Mouse (Mus musculus): ENCODE data around the gene AC161166.1. TPM values are rescaled to one million over a fixed set of nuclear protein-coding genes. Genes with fewer than 3 reads are reported as not detected.

The AC161166.1 gene
- polyA plus RNA-seq, 2 experiments = not detected

GRCm38 (mm10) chr7:24538154-24538553, 25.9 kb upstream of the AC161166.1 start:
- no peak for ATAC-seq (ENCODE audit: insufficient read depth)

GRCm38 (mm10) chr7:24537591-24537990, 25.3 kb upstream of the AC161166.1 start:
- DNase-seq (ENCODE audit: low read depth in 3 of 3, low spot score in 3 of 3) (no peak), ATAC-seq (ENCODE audit: insufficient read depth) (no peak)
- 63% methylated on average over 5 of the region's 5 CpGs for WGBS (ENCODE audit: insufficient replicate concordance)
- Histone ChIP-seq H3K27ac (no peak overlapping the region), H3K9me3 (ENCODE audit: control insufficient read depth, low read length) (no peaks in the 10 kb centered on the region), H3K27me3 (ENCODE audit: control insufficient read depth, insufficient read depth, low read length) (no peaks in the 10 kb centered on the region), H3K4me3 (ENCODE audit: insufficient read depth in 1 of 2, low read depth in 2 of 2, low read length in 2 of 2) (no peak overlapping the region), H3K4me1 (replicated peaks; ENCODE audit: control insufficient read depth in 2 of 2, insufficient read depth in 2 of 2, low read length in 1 of 2) (no peaks in the 10 kb centered on the region), H3K4me2 (ENCODE audit: low read depth) (no peak overlapping the region), H3K9ac (replicated peaks) (no peak overlapping the region), H3K36me3 (replicated peaks; ENCODE audit: control insufficient read depth, insufficient read depth, low read depth) (no peaks in the 10 kb centered on the region)
- no peak for TF ChIP-seq EP300 (IDR thresholded peaks at IDR 0.05; ENCODE audit: low read depth)
- no peak for TF ChIP-seq CTCF (IDR thresholded peaks at IDR 0.05; ENCODE audit: low read depth)

More at GRCm38 (mm10) chr7:24538154-24538553, 25.9 kb upstream of the AC161166.1 start:
- no peak for DNase-seq (ENCODE audit: low read depth in 3 of 3, low spot score in 3 of 3)
- Histone ChIP-seq H3K4me2 (ENCODE audit: low read depth) (no peak overlapping the region), H3K4me3 (ENCODE audit: insufficient read depth in 1 of 2, low read depth in 2 of 2, low read length in 2 of 2) (no peak overlapping the region), H3K9me3 (ENCODE audit: control insufficient read depth, low read length) (no peaks in the 10 kb centered on the region), H3K27ac (no peak overlapping the region), H3K36me3 (replicated peaks; ENCODE audit: control insufficient read depth, insufficient read depth, low read depth) (no peaks in the 10 kb centered on the region), H3K27me3 (ENCODE audit: control insufficient read depth, insufficient read depth, low read length) (no peaks in the 10 kb centered on the region), H3K9ac (replicated peaks) (no peak overlapping the region), H3K4me1 (replicated peaks; ENCODE audit: control insufficient read depth in 2 of 2, insufficient read depth in 2 of 2, low read length in 1 of 2) (no peaks in the 10 kb centered on the region)
- 33% methylated on average over 5 of the region's 5 CpGs for WGBS (ENCODE audit: insufficient replicate concordance)
- TF ChIP-seq CTCF (IDR thresholded peaks at IDR 0.05; ENCODE audit: low read depth) (peak; percentile 25; the same call in 1 of the 2 replicates), EP300 (IDR thresholded peaks at IDR 0.05; ENCODE audit: low read depth) (no peak)

- TF ChIP-seq EP300 (IDR thresholded peaks at IDR 0.05; ENCODE audit: low read depth) = no peak
- TF ChIP-seq CTCF (IDR thresholded peaks at IDR 0.05; ENCODE audit: low read depth) = no peak
- Histone ChIP-seq H3K9ac (replicated peaks) (no peak overlapping the region), H3K4me3 (ENCODE audit: insufficient read depth in 1 of 2, low read depth in 2 of 2, low read length in 2 of 2) (no peak overlapping the region), H3K27ac (no peak overlapping the region), H3K9me3 (ENCODE audit: control insufficient read depth, low read length) (no peaks in the 10 kb centered on the region), H3K27me3 (ENCODE audit: control insufficient read depth, insufficient read depth, low read length) (no peaks in the 10 kb centered on the region), H3K36me3 (replicated peaks; ENCODE audit: control insufficient read depth, insufficient read depth, low read depth) (no peaks in the 10 kb centered on the region), H3K4me2 (ENCODE audit: low read depth) (no peak overlapping the region), H3K4me1 (replicated peaks; ENCODE audit: control insufficient read depth in 2 of 2, insufficient read depth in 2 of 2, low read length in 1 of 2) (no peaks in the 10 kb centered on the region; a peak in 2 of 4 replicates)
- no peak for ATAC-seq (ENCODE audit: insufficient read depth)
- 67% methylated on average over 4 of the region's 4 CpGs for WGBS (ENCODE audit: insufficient replicate concordance)
- DNase-seq (ENCODE audit: low read depth in 3 of 3, low spot score in 3 of 3) = no peak
Observed at GRCm38 (mm10) chr7:24537081-24537480, 24.8 kb upstream of the AC161166.1 start.

- Histone ChIP-seq H3K4me1 (replicated peaks; ENCODE audit: control insufficient read depth in 2 of 2, insufficient read depth in 2 of 2, low read length in 1 of 2) (peaks cover 6 to 15% of the 10 kb centered on the region in 2 experiments), H3K4me2 (ENCODE audit: low read depth) (no peak overlapping the region), H3K27me3 (ENCODE audit: control insufficient read depth, insufficient read depth, low read length) (no peaks in the 10 kb centered on the region), H3K4me3 (ENCODE audit: insufficient read depth in 1 of 2, low read depth in 2 of 2, low read length in 2 of 2) (no peak overlapping the region), H3K27ac (no peak overlapping the region), H3K9ac (replicated peaks) (no peak overlapping the region), H3K36me3 (replicated peaks; ENCODE audit: control insufficient read depth, insufficient read depth, low read depth) (no peaks in the 10 kb centered on the region), H3K9me3 (ENCODE audit: control insufficient read depth, low read length) (no peaks in the 10 kb centered on the region)
- no peak for TF ChIP-seq CTCF (IDR thresholded peaks at IDR 0.05; ENCODE audit: low read depth)
- TF ChIP-seq EP300 (IDR thresholded peaks at IDR 0.05; ENCODE audit: low read depth) = no peak
- no peak for DNase-seq (ENCODE audit: low read depth in 3 of 3, low spot score in 3 of 3)
- ATAC-seq (ENCODE audit: insufficient read depth) = no peak
- 80% methylated on average over 19 of the region's 19 CpGs for WGBS (ENCODE audit: insufficient replicate concordance)
Observed at GRCm38 (mm10) chr7:24534301-24534700, 22.0 kb upstream of the AC161166.1 start.

- Histone ChIP-seq H3K4me2 (ENCODE audit: low read depth) (no peak overlapping the region), H3K27me3 (ENCODE audit: control insufficient read depth, insufficient read depth, low read length) (no peaks in the 10 kb centered on the region), H3K4me3 (ENCODE audit: insufficient read depth in 1 of 2, low read depth in 2 of 2, low read length in 2 of 2) (no peak overlapping the region), H3K4me1 (replicated peaks; ENCODE audit: control insufficient read depth in 2 of 2, insufficient read depth in 2 of 2, low read length in 1 of 2) (peaks cover 6 to 17% of the 10 kb centered on the region in 2 experiments), H3K9ac (replicated peaks) (no peak overlapping the region), H3K27ac (no peak overlapping the region), H3K36me3 (replicated peaks; ENCODE audit: control insufficient read depth, insufficient read depth, low read depth) (no peaks in the 10 kb centered on the region), H3K9me3 (ENCODE audit: control insufficient read depth, low read length) (no peaks in the 10 kb centered on the region)
- DNase-seq (ENCODE audit: low read depth in 3 of 3, low spot score in 3 of 3) = no peak
- ATAC-seq (ENCODE audit: insufficient read depth) = no peak
- TF ChIP-seq CTCF (IDR thresholded peaks at IDR 0.05; ENCODE audit: low read depth) = no peak
- no peak for TF ChIP-seq EP300 (IDR thresholded peaks at IDR 0.05; ENCODE audit: low read depth)
- WGBS (ENCODE audit: insufficient replicate concordance) = 83% methylated on average over 42 of the region's 42 CpGs
Observed at GRCm38 (mm10) chr7:24533806-24534205, 21.6 kb upstream of the AC161166.1 start.

Measured in liver, embryonic 14.5 days (tissue).